Mouse (Mus musculus) heart, adult 9 months (tissue): ENCODE results near the gene Ptpa.
"Not testable (repeated sequence)": the region's sequence is repeated elsewhere in the genome, so short reads cannot be mapped to it uniquely, and the experiment has no call there.

Source experiments
- DNase-seq, 2 experiments: peaks; one replicate each; pipeline ENCODE4 v3.0.0; 2022; ENCODE audit warnings: low spot score in 2 of 2

Ptpa gene

GRCm38 (mm10) chr2:30402351-30402826 lies 13.4 kb upstream of the Ptpa start:
- DNase-seq: peak; percentile 43 to 59

DNA sequence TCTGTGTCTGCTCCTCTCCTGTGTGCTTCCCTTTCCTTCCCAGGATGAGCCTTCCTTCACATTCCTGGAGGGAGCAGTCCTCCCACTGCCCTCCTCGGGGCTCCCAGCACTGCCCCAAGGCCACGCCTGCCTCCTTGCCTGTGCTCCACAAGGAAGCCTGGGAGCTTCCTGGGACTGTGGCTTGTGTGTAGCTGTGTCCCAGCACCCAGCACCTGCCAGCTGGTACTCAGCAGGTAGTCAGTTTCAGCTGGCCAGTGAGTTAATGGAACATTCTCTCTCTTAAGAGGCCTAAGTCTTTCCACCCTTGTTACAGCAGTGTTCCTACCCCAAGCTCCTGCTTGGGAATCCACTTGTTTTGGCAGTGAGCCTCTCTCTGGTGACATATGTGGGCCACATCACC lies 13.0 kb upstream of the Ptpa start:
- DNase-seq: no peak

GRCm38 (mm10) chr2:30403870-30404269 lies 12.0 kb upstream of the Ptpa start:
- DNase-seq: no peak

- no peak for DNase-seq
These were observed 8.6 kb upstream of the Ptpa start for GRCm38 (mm10) chr2:30407221-30407620.

GRCm38 (mm10) chr2:30407778-30408177 lies 8.1 kb upstream of the Ptpa start:
- no peak for DNase-seq

GRCm38 (mm10) chr2:30408452-30409100 lies 7.3 kb upstream of the Ptpa start:
- no peak for DNase-seq

DNA sequence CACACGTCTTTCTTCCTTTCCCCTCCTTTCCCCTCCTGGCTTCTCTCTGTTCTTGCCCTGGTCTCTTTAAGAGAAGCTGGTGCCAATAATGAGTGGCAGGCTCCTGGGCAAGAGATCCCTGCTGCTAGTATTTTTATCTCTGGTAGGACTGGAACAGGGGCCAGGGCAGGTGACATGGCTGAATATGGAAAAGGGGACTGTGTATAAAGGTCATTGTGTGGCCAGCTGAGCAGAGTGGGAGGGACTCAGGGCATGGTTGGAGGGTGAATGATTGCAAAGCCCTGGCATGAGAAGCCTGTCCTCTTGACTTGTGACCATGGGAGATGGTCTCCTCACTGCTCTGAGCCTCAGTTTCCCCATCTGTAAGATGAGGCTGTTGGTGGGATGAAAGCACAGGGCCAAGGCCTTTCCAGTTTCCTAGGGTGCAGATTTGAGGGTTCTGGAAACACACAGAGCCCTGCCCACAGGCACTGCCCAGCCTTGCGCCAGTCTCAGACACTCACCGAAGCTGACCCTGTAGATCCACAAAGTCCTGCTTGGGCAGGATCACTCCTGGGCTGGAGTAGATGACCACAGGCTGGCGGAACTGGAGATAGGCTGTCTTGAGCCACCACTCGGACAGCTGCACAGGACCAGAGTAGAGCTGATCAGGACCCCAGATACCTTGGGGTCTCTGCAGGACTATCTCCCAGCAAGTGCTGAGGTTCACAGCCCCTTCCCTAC lies 6.2 kb upstream of the Ptpa start:
- DNase-seq: peak; percentile 77 to 78

DNA sequence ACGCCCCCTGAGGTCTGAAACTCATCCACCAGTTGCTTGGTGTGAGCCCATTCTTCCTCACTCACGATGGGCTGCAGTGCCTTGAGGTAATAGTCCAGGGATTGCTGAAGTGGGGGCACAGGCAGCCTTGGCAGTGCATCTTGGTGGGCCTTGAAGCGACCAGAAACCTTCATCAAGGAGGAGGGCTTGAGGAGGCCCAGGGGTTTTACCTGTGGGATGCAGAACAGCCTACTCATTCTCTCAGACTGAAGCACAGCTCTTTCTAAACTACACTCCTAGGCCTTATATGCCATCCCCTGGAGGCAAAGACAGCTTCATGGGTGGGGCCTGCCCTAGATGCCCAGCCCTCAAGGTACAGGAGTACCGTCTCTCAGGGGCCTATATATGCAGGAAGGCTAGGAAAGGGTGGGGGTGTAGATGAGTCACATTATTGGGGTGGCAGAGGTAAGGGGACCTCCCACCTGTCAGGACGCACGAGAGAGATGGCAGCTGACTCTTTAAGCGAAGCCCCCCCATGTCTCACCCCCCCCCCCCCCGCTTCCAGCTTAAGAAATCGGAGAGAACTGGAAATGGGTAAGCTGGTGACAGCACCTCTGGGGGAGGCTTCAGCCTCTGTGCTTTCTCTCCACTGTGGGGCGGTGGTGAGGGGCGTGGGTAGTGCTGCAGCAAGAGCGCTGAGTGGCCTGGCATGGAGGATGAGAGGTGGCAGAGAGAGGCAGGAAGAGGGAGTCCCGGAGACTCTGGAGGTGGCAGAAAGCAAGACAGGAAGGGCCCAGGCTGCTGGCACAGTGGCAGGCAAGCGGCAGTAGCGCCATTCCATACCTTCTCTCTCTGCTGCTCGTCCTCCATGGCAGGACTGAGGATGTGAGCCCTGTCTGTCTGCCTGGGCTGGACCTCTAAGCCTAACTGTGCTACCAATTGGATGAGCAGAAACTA lies 2.5 kb upstream of the Ptpa start:
- no peak for DNase-seq

DNA sequence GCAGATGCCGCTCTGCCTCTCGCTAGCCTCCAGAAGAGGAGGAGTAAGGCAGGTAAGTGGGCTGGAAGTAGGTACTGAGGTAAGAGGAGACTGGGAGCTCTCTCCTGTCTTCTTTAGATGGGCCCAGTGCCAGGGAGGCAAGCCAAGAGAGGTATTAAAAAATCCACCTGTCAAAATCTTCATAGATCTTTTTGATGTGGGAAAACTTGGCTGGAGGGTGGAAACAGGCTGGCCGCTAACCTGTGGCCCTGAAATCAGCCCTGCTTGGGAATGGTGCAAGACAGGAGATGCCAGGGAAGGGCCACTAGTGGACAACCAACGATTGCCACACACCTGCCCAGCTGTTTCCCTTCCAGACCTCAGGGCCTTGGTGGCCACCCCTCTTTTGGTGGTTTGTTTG lies 1.7 kb upstream of the Ptpa start:
- no peak for DNase-seq

- DNase-seq: no peak
These were observed 1.2 kb upstream of the Ptpa start for GRCm38 (mm10) chr2:30414681-30415080.

DNA sequence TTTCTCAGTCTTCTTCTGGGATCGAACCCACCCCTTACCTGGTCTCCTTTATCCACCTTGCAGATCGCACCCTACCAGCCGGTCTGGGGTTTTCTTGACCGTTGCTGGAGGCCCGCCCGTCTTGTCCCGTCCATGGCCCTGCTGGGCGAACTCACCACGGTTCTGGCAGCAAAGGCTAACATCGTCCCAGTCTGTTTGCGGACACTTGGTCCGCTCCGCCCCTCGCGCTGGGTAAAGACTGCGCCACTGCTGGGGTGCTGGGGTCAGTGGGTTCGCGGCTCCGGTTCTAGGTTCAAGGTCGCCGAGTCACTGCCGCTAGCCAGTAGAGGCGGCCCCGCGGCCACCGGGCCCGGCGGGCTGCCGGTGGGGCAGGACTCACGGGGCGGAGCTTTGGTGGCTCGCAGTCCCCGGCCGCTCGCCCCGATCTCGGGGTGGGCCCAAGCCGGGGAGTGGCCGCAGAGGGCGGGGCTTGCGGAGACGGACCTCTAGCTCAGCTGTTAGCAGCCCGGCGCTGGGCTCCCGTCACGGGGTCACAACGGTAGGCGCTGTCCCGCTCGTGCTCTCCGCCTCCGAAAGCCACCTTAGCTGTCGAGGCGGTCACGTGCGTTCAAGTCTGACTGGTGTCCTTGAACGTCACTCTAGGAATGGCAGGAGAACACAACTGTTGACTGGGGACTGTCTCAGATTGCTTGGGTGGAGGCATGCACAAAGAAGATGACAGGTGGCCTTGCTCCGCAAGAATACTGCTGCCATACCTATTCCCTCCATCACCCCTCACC lies 493 bp upstream of the Ptpa start, which contains the start of gene Crat:
Gene Crat (minus strand): TSS at position 657 of the 779 bp plus-strand sequence.
- peak; percentile 97 for DNase-seq

GRCm38 (mm10) chr2:30416649-30416965 lies 768 bp downstream of the Ptpa start:
- DNase-seq: no peak

DNA sequence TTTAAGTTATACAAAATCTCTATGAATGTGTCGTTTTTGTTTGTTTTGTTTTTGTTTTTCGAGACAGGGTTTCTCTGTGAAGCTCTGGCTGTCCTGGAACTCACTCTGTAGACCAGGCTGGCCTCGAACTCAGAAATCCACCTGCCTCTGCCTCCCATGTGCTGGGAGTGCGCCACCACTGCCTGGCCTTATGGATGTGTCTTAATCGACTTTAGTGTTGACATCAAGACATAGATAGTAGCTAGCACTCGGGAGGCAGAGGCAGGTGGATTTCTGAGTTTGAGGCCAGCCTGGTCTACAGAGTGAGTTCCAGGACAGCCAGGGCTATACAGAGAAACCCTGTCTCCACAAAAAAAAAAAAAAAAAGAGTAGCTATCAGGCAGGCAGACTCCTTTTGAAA lies 1.3 kb downstream of the Ptpa start:
- DNase-seq: not testable (repeated sequence)

DNA sequence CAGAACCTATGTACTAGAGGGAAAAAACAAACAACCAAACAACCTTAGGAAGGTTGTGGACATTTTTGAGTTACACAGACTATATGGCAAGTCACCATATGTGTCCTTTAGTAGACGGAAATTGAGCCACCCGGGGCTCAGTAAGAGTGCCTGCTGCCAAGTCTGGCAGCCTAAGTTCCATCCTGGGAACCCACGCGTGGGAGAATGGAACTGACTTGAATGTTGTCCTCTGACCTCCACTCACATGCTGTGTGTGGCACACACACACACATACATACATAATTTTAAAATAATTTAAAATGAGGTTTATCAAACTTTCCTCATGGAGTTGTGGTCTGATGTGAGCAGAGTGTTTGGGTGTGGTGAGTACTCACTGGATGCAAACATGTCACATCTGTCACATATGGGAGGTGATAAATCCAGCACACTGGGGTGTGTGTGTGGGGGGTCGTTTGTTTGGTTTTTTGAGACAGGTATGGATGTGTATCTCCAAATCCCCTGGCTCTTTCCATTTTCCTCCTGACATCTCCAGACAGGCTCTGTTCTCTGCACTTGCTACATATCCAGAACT lies 1.8 kb downstream of the Ptpa start:
- DNase-seq: no peak

DNA sequence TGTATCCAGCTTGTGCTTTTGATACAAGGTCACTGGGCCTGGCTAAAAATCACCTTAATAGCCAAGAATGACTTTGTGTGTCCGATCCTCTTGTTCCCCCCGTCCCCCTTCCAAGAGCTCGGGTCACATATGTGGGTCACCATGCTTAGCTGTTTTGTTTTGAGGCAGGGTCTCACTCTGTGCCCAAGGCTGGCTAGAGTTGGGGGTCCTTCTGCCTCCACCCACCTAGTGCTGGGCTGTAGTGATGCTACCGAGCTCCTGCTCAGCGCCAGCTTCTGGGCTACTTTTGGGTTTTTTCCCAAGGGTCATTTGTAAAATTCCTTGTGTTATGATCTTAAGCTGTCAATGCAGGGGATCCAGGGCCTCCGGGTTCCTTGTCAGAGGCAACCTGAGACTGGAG lies 2.4 kb downstream of the Ptpa start:
- no peak for DNase-seq

GRCm38 (mm10) chr2:30419112-30419511 lies 3.3 kb downstream of the Ptpa start:
- no peak for DNase-seq

DNA sequence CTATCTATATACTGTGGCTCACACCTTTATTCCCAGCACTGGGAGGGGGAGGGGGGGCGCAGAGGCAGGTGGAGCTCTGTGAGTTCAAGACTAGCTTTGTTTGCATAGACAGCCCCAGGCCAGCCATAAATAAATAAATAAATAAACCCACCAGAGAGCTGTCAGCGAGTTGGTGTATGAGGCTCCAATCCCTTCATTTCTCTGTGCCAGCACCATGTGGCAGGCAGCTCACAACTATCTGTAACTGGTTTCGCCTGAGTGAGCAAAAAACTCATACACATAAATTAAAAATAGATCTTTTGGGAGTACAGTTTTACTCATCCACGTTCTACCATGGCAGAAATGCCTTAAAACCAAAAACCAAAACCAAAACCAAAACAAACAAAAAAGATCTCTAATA lies 5.6 kb downstream of the Ptpa start:
- DNase-seq: no peak

- peak; percentile 63 to 76 for DNase-seq
These were observed 13.3 kb downstream of the Ptpa start for GRCm38 (mm10) chr2:30429156-30429555.

DNA sequence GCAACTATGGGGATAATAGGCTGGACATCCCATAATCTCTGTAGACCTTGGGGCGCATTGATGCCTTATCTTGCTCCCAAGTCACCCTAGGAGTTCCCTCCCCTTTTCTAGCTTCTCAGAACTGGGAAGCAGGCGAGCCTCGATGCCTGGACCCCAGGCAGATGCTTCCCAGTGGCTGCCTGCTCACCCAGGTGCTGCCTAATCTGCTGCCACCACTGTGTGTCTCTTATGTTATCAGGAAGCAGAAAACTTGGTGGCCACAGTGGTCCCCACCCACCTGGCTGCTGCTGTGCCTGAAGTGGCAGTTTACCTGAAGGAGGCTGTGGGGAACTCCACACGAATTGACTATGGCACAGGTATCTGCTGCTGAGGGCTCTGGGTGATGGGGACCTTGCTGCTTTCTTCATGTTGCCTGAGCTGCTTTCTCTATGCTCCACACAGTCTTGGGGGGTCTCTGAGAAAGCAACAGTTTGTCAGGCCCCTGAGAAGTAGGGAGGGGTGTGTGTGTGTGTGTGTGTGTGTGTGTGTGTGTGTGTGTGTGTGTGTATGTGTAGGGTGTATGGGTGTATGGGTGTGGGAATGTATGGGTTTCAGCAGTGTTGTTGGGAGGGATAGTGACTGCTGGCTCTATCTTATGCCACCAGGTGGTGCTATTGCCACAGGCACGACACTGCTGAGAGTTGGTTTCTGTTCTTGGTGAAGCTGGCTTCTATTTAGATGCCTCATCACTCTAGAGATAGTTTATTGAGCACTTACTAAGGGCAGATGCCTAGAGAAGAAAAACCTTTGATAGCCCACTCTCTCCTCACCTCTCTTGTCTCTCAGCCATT lies 19.7 kb downstream of the Ptpa start:
- peak; percentile 61 to 75 for DNase-seq

DNA sequence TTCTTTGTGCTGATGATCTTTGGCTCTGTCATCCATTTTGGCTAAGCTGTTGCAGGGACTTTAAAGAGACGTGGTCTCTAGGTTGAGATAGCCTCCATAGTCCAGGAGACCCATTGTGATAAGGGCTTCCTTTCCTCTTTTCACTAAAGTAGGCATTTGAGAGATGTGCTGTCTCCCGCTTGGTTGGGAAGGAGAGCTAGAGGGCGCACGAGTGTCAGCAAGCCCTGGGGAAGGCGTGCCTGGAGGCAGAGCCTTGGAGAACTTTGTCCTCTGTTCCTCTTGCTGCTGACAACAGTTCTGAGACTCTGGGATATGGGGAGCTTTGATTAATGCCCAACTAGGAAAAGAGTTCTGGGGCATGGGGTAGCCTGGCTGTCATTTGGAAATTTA lies 20.3 kb downstream of the Ptpa start:
- DNase-seq: peak in 1 of 2 experiments; percentile 67
